Mouse (Mus musculus): ENCODE measurements around the gene Mrpl49. TPM values are rescaled to one million over a fixed set of nuclear protein-coding genes. Genes with fewer than 3 reads are reported as not detected.

The Mrpl49 gene
- polyA plus RNA-seq, 1 experiment from 2014 or later: 75.6 TPM

Small RNAs within 50 kb of the gene (microRNA-seq; reads per million reads assigned to microRNA genes)
- 1.1 reads per million for gene Mir6988

Other genes with a start within 250 kb of the Mrpl49 start
- gene Frmd8, start 182.5 kb downstream of the Mrpl49 start, polyA plus RNA-seq (2015; fragmentation: Nextera tagmentation; extraction: Ambion mirVana): 21.7 and 26.2 TPM in 2 replicates
- gene Slc25a45, start 180.0 kb downstream of the Mrpl49 start, polyA plus RNA-seq (2015; fragmentation: Nextera tagmentation; extraction: Ambion mirVana): 1.2 and 1.4 TPM in 2 replicates
- gene Tigd3, start 163.6 kb downstream of the Mrpl49 start, polyA plus RNA-seq (2015; fragmentation: Nextera tagmentation; extraction: Ambion mirVana): 13.1 and 15.5 TPM in 2 replicates
- 147 and 169 TPM in 2 replicates for gene Dpf2, start 144.8 kb downstream of the Mrpl49 start, polyA plus RNA-seq (2015; fragmentation: Nextera tagmentation; extraction: Ambion mirVana)
- gene Cdc42ep2, start 133.0 kb downstream of the Mrpl49 start, polyA plus RNA-seq (2015; fragmentation: Nextera tagmentation; extraction: Ambion mirVana): 4.2 and 4.6 TPM in 2 replicates
- 52.6 and 55.9 TPM in 2 replicates for gene Pola2, start 93.6 kb downstream of the Mrpl49 start, polyA plus RNA-seq (2015; fragmentation: Nextera tagmentation; extraction: Ambion mirVana)
- gene Slc22a20, start 71.6 kb downstream of the Mrpl49 start, polyA plus RNA-seq (2015; fragmentation: Nextera tagmentation; extraction: Ambion mirVana): not detected in 2 replicates
- gene Capn1, start 41.9 kb downstream of the Mrpl49 start, polyA plus RNA-seq (2015; fragmentation: Nextera tagmentation; extraction: Ambion mirVana): 1.0 and 1.1 TPM in 2 replicates
- gene Syvn1, start 11.2 kb downstream of the Mrpl49 start, polyA plus RNA-seq (2015; fragmentation: Nextera tagmentation; extraction: Ambion mirVana): 23.8 and 26.0 TPM in 2 replicates
- 677 and 758 TPM in 2 replicates for gene Fau, start 59 bp upstream of the Mrpl49 start, polyA plus RNA-seq (2015; fragmentation: Nextera tagmentation; extraction: Ambion mirVana)
- gene Znhit2, start 3.4 kb upstream of the Mrpl49 start, polyA plus RNA-seq (2015; fragmentation: Nextera tagmentation; extraction: Ambion mirVana): 31.1 and 33.7 TPM in 2 replicates
- 28.3 and 30.3 TPM in 2 replicates for gene Tm7sf2, start 10.6 kb upstream of the Mrpl49 start, polyA plus RNA-seq (2015; fragmentation: Nextera tagmentation; extraction: Ambion mirVana)
- gene Vps51, start 19.4 kb upstream of the Mrpl49 start, polyA plus RNA-seq (2015; fragmentation: Nextera tagmentation; extraction: Ambion mirVana): 70.7 and 85.7 TPM in 2 replicates
- gene Tmem262, start 22.2 kb upstream of the Mrpl49 start, polyA plus RNA-seq (2015; fragmentation: Nextera tagmentation; extraction: Ambion mirVana): not detected in 2 replicates
- gene Gm28374, start 24.5 kb upstream of the Mrpl49 start, polyA plus RNA-seq (2015; fragmentation: Nextera tagmentation; extraction: Ambion mirVana): 1.9 and 3.1 TPM in 2 replicates
- 71.7 and 76.6 TPM in 2 replicates for gene Zfpl1, start 27.2 kb upstream of the Mrpl49 start, polyA plus RNA-seq (2015; fragmentation: Nextera tagmentation; extraction: Ambion mirVana)
- gene Cdca5, start 27.2 kb upstream of the Mrpl49 start, polyA plus RNA-seq (2015; fragmentation: Nextera tagmentation; extraction: Ambion mirVana): 44.6 and 45.8 TPM in 2 replicates
- gene AC131692.1, start 36.6 kb upstream of the Mrpl49 start, polyA plus RNA-seq (2015; fragmentation: Nextera tagmentation; extraction: Ambion mirVana): 0.36 and 0.63 TPM in 2 replicates
- gene Naaladl1, start 48.0 kb upstream of the Mrpl49 start, polyA plus RNA-seq (2015; fragmentation: Nextera tagmentation; extraction: Ambion mirVana): 0.43 and 0.87 TPM in 2 replicates
- 45.4 and 46.4 TPM in 2 replicates for gene Sac3d1, start 60.9 kb upstream of the Mrpl49 start, polyA plus RNA-seq (2015; fragmentation: Nextera tagmentation; extraction: Ambion mirVana)
- 32.5 and 35.0 TPM in 2 replicates for gene Snx15, start 70.5 kb upstream of the Mrpl49 start, polyA plus RNA-seq (2015; fragmentation: Nextera tagmentation; extraction: Ambion mirVana)
- not detected in 2 replicates for gene Batf2, start 83.2 kb upstream of the Mrpl49 start, polyA plus RNA-seq (2015; fragmentation: Nextera tagmentation; extraction: Ambion mirVana)
- 86.1 and 87.1 TPM in 2 replicates for gene Arl2, start 83.8 kb upstream of the Mrpl49 start, polyA plus RNA-seq (2015; fragmentation: Nextera tagmentation; extraction: Ambion mirVana)
- gene Majin, start 126.6 kb upstream of the Mrpl49 start, polyA plus RNA-seq (2015; fragmentation: Nextera tagmentation; extraction: Ambion mirVana): not detected in 2 replicates
- gene Gpha2, start 168.6 kb upstream of the Mrpl49 start, polyA plus RNA-seq (2015; fragmentation: Nextera tagmentation; extraction: Ambion mirVana): 0.31 TPM in 1 of 2 replicates, not detected in the other
- gene Ppp2r5b, start 178.1 kb upstream of the Mrpl49 start, polyA plus RNA-seq (2015; fragmentation: Nextera tagmentation; extraction: Ambion mirVana): 53.7 and 58.8 TPM in 2 replicates
- gene Atg2a, start 183.9 kb upstream of the Mrpl49 start, polyA plus RNA-seq (2015; fragmentation: Nextera tagmentation; extraction: Ambion mirVana): 8.9 and 9.7 TPM in 2 replicates
- gene Ehd1, start 218.9 kb upstream of the Mrpl49 start, polyA plus RNA-seq (2015; fragmentation: Nextera tagmentation; extraction: Ambion mirVana): 74.3 and 75.6 TPM in 2 replicates
- 0.22 and 0.39 TPM in 2 replicates for gene Cdc42bpg, start 248.7 kb upstream of the Mrpl49 start, polyA plus RNA-seq (2015; fragmentation: Nextera tagmentation; extraction: Ambion mirVana)